Mouse (Mus musculus) heart, adult 2 months (tissue): Measurements from ENCODE around the gene Dlgap3.
A peak's percentile ranks its signal among the peaks of the same experiment; 100 is the strongest.

Source experiments
- CTCF ChIP-seq: fragments of 200-600 bp; IDR thresholded peaks from 2 replicates; pipeline ENCODE4 v1.8.1; 2022; ENCODE audit warnings: antibody characterized with exemption, mild to moderate bottlenecking, moderate library complexity
- EP300 ChIP-seq: fragments of 200-500 bp; IDR thresholded peaks from 2 replicates; pipeline ENCODE4 v1.6.1; 2011; ENCODE audit warnings: low read depth, low read length, control low read depth; ENCODE audit not compliant: insufficient read depth
- POLR2A ChIP-seq: fragments of 200-500 bp; IDR thresholded peaks from 2 replicates; pipeline ENCODE4 v1.6.1; 2011; ENCODE audit warnings: mild to moderate bottlenecking, low read depth, low read length, control low read depth; ENCODE audit not compliant: insufficient read depth

- TF ChIP-seq POLR2A = no peak
- TF ChIP-seq CTCF = peak; percentile 71
- 0 out of 2 replicates have a peak, but pooled peaks have one; percentile 21 for TF ChIP-seq EP300
Observed at GRCm38 (mm10) chr4:127235742-127236487, 66.9 kb downstream of the Dlgap3 start.
